Mouse (Mus musculus) gastrocnemius, postnatal 36 days (tissue): Measurements from ENCODE around the gene Arr3. TPM values are rescaled to one million over a fixed set of nuclear protein-coding genes. Genes with fewer than 3 reads are reported as not detected.

Source experiments
- total RNA-seq, 2 experiments: library from RNA; stranded (reverse); gene quantifications; 2 replicates each; pipeline ENCODE4 v1.2.3; 2021

Arr3 gene
- total RNA-seq, 2 experiments from 2014 or later = not detected

Other genes starting within 250 kb of the Arr3 start
- gene Otud6a, start 176.5 kb upstream of the Arr3 start, total RNA-seq = not detected
- gene Awat2, start 162.8 kb upstream of the Arr3 start, total RNA-seq = under 1 TPM in 1 of 2 experiments, not detected in 1; 0.18 TPM
- 10 to 100 TPM; 29.8 to 37.4 TPM for gene Igbp1, start 111.2 kb upstream of the Arr3 start, total RNA-seq
- under 1 TPM; 0.12 to 0.23 TPM for gene Dgat2l6, start 80.7 kb upstream of the Arr3 start, total RNA-seq
- not detected for gene Awat1, start 33.2 kb upstream of the Arr3 start, total RNA-seq
- gene P2ry4, start 10.6 kb upstream of the Arr3 start, total RNA-seq = not detected
- under 1 TPM; 0.25 to 0.66 TPM for gene Kif4, start 20.2 kb downstream of the Arr3 start, total RNA-seq
- gene Pdzd11, start 21.1 kb downstream of the Arr3 start, total RNA-seq = 10 to 100 TPM; 13.8 to 14.2 TPM
- gene Gdpd2, start 124.4 kb downstream of the Arr3 start, total RNA-seq = not detected
- 1 to 10 TPM; 1.2 to 1.8 TPM for gene Dlg3, start 162.2 kb downstream of the Arr3 start, total RNA-seq